Mouse (Mus musculus) liver, postnatal 0 days (tissue): ENCODE results near the gene Aph1c.

Experiments
- CTCF ChIP-seq: sonication (generic); IDR thresholded peaks from 2 replicates; pipeline ENCODE4 v1.5.1; 2016; ENCODE audit warnings: antibody characterized with exemption, low read depth
- EP300 ChIP-seq: IDR thresholded peaks from 2 replicates; pipeline ENCODE4 v1.6.1; 2016; ENCODE audit warnings: antibody characterized with exemption, low read depth, mild to moderate bottlenecking

DNA sequence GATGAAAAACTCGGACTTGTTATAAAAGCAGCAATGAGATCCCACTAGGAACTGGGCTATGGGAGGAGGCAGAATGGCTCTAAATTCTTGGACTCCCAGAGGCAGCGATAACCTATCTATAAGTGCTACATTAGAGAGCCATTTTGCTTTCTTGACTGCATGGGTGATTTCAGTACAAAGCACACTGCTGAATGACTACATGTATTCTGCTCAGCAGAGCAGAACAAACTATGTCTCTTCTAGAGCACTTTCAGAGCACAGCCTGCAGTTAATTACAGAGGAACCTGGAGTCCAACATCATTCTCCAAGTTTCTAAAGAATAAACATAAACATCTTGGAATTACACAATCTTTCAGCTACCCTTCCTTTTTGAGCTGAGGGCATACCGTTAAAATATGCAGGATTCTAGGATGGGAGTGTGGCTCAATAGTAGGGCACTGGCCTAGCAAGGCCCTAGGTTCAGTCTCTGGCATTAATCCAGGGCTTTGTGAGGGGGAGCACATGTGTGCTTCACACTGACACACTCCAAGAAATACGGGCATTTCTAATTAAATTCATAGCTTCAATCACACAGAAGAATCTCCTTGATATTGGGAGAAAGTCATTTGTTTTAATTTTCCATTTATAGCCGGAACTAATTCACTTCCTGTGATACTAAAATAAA, 26.7 kb upstream of the Aph1c start:
- TF ChIP-seq CTCF (no peak), EP300 (no peak)
